Mouse (Mus musculus) embryonic facial prominence, embryonic 12.5 days (tissue): Measurements from ENCODE around the gene Ddx24. TPM values are rescaled to one million over a fixed set of nuclear protein-coding genes. Genes with fewer than 3 reads are reported as not detected.

ENCODE experiments used
- ATAC-seq: fragments of 200-750 bp; cut with Nextera tagmentation; 2 replicates; pipeline ENCODE4 v1.8.0; 2017; ENCODE audit not compliant: insufficient number of reproducible peaks, insufficient read depth, low FRiP score, low TSS enrichment
- H3K27ac ChIP-seq: fragments of 300-500 bp; sonication (generic); 2 replicates; pipeline ENCODE4 v1.5.1; 2016; ENCODE audit warnings: mild to moderate bottlenecking
- H3K27me3 ChIP-seq: fragments of 300-500 bp; sonication (generic); 2 replicates; pipeline ENCODE4 v1.6.1; 2016; ENCODE audit warnings: mild to moderate bottlenecking, moderate library complexity
- H3K36me3 ChIP-seq: fragments of 300-500 bp; sonication (generic); 2 replicates; pipeline ENCODE4 v1.6.1; 2016; ENCODE audit warnings: mild to moderate bottlenecking
- H3K4me1 ChIP-seq: fragments of 300-500 bp; sonication (generic); 2 replicates; pipeline ENCODE4 v1.6.1; 2016
- H3K4me2 ChIP-seq: fragments of 300-500 bp; sonication (generic); replicated peaks from 2 replicates; pipeline ENCODE4 v1.6.1; 2016; ENCODE audit warnings: mild to moderate bottlenecking, moderate library complexity
- H3K4me3 ChIP-seq: fragments of 300-500 bp; sonication (generic); 2 replicates; pipeline ENCODE4 v1.5.1; 2016; ENCODE audit warnings: mild to moderate bottlenecking
- H3K9ac ChIP-seq: fragments of 300-500 bp; sonication (generic); 2 replicates; pipeline ENCODE4 v1.6.1; 2016; ENCODE audit warnings: mild to moderate bottlenecking, moderate library complexity
- H3K9me3 ChIP-seq: fragments of 300-500 bp; sonication (generic); 2 replicates; pipeline ENCODE4 v1.6.1; 2016; ENCODE audit warnings: mild to moderate bottlenecking, moderate library complexity
- WGBS: fragments of 180-500 bp; shearing (Covaris S2); methylation state at CpG from one replicate; pipeline ENCODE4 v1.1.7; 2016; 5-methylcytosine and 5-hydroxymethylcytosine counted together
- polyA plus RNA-seq: library from polyadenylated mRNA; unstranded; fragments of >200 nt; fragmentation: Nextera tagmentation; extraction: Ambion mirVana; gene quantifications from 2 replicates; pipeline ENCODE4 v1.2.1, GENCODE M21; 2016

The Ddx24 gene
- polyA plus RNA-seq, 1 experiment from 2014 or later = 121 TPM

- 87% methylated on average over 7 of the region's 7 CpGs for WGBS
- H3K9me3 ChIP-seq = no peaks in the 10 kb centered on the region
- peaks cover 27% of the 10 kb centered on the region for H3K4me1 ChIP-seq
- no peak overlapping the region for H3K9ac ChIP-seq
- no peak overlapping the region for H3K4me2 ChIP-seq
- H3K27ac ChIP-seq = no peak overlapping the region
- H3K27me3 ChIP-seq = no peaks in the 10 kb centered on the region
- ATAC-seq = no peak
- no peak overlapping the region for H3K4me3 ChIP-seq
- H3K36me3 ChIP-seq = peaks cover 10% of the 10 kb centered on the region
Observed at GRCm38 (mm10) chr12:103426710-103427109, 1.1 kb upstream of the Ddx24 start.

GRCm38 (mm10) chr12:103425016-103425728 is 458 bp downstream of the Ddx24 start:
- H3K9ac ChIP-seq = peak overlapping the region; percentile 75
- H3K36me3 ChIP-seq = peaks cover 10% of the 10 kb centered on the region
- H3K9me3 ChIP-seq = no peaks in the 10 kb centered on the region
- whole genome bisulfite sequencing = 9% methylated on average over 33 of the region's 33 CpGs
- H3K4me1 ChIP-seq = peaks cover 29% of the 10 kb centered on the region
- peak overlapping the region; percentile 82 for H3K4me3 ChIP-seq
- H3K27ac ChIP-seq = no peak overlapping the region
- ATAC-seq = no peak
- peak overlapping the region; percentile 84 for H3K4me2 ChIP-seq
- no peaks in the 10 kb centered on the region for H3K27me3 ChIP-seq

GRCm38 (mm10) chr12:103408144-103408543 is 17.5 kb downstream of the Ddx24 start:
- H3K4me3 ChIP-seq = no peak overlapping the region
- H3K9me3 ChIP-seq = no peaks in the 10 kb centered on the region
- H3K4me2 ChIP-seq = no peak overlapping the region
- H3K27me3 ChIP-seq = no peaks in the 10 kb centered on the region
- ATAC-seq = no peak
- 94% methylated on average over 10 of the region's 10 CpGs for WGBS
- H3K9ac ChIP-seq = no peak overlapping the region
- no peak overlapping the region for H3K27ac ChIP-seq
- no peaks in the 10 kb centered on the region for H3K4me1 ChIP-seq
- peaks cover 80% of the 10 kb centered on the region for H3K36me3 ChIP-seq

- ATAC-seq = no peak
- Histone ChIP-seq H3K9me3 (no peaks in the 10 kb centered on the region), H3K4me2 (no peak within 1 kb of the TSS), H3K4me3 (no peak within 1 kb of the TSS), H3K4me1 (no peaks in the 10 kb centered on the region), H3K9ac (no peak within 1 kb of the TSS), H3K27ac (no peak within 1 kb of the TSS), H3K36me3 (peaks cover 78% of the 10 kb centered on the region), H3K27me3 (no peaks in the 10 kb centered on the region)
- WGBS = 92% methylated on average over 4 of the region's 4 CpGs
Observed at GRCm38 (mm10) chr12:103407720-103408119, 17.9 kb downstream of the Ddx24 start, which contains the start of gene 9330161L09Rik. Gene 9330161L09Rik, minus strand, starts transcription at chr12:103407820.

- Histone ChIP-seq H3K36me3 (peaks cover 45% of the 10 kb centered on the region), H3K4me3 (no peak overlapping the region), H3K9ac (no peak overlapping the region), H3K4me1 (no peaks in the 10 kb centered on the region), H3K27ac (no peak overlapping the region), H3K4me2 (no peak overlapping the region), H3K27me3 (no peaks in the 10 kb centered on the region), H3K9me3 (no peaks in the 10 kb centered on the region)
- WGBS = 88% methylated on average over 18 of the region's 18 CpGs
- ATAC-seq = no peak
Observed at GRCm38 (mm10) chr12:103404131-103404530, 21.5 kb downstream of the Ddx24 start.

GRCm38 (mm10) chr12:103396751-103397150 is 28.9 kb downstream of the Ddx24 start:
- no peaks in the 10 kb centered on the region for H3K9me3 ChIP-seq
- no peak overlapping the region for H3K4me3 ChIP-seq
- H3K9ac ChIP-seq = no peak overlapping the region
- no peaks in the 10 kb centered on the region for H3K4me1 ChIP-seq
- H3K27ac ChIP-seq = no peak overlapping the region
- no peak for ATAC-seq
- no peak overlapping the region for H3K4me2 ChIP-seq
- WGBS = 62% methylated on average over 7 of the region's 7 CpGs
- H3K36me3 ChIP-seq = no peaks in the 10 kb centered on the region
- H3K27me3 ChIP-seq = no peaks in the 10 kb centered on the region

GRCm38 (mm10) chr12:103395486-103396275 is 29.9 kb downstream of the Ddx24 start:
- no peak overlapping the region for H3K9ac ChIP-seq
- no peaks in the 10 kb centered on the region; the same call in 1 of the 2 replicates for H3K4me1 ChIP-seq
- H3K27me3 ChIP-seq = no peaks in the 10 kb centered on the region
- H3K36me3 ChIP-seq = no peaks in the 10 kb centered on the region
- H3K27ac ChIP-seq = no peak overlapping the region
- no peak overlapping the region for H3K4me2 ChIP-seq
- no peaks in the 10 kb centered on the region for H3K9me3 ChIP-seq
- no peak for ATAC-seq
- H3K4me3 ChIP-seq = no peak overlapping the region
- 78% methylated on average over 12 of the region's 12 CpGs for WGBS

- 60% methylated on average over 6 of the region's 6 CpGs for WGBS
Observed at GRCm38 (mm10) chr12:103393528-103393927, 32.1 kb downstream of the Ddx24 start.

GRCm38 (mm10) chr12:103391098-103391497 is 34.5 kb downstream of the Ddx24 start:
- H3K4me1 ChIP-seq = peaks cover 9% of the 10 kb centered on the region; the same call in 1 of the 2 replicates
- no peak overlapping the region for H3K27ac ChIP-seq
- no peak overlapping the region for H3K4me2 ChIP-seq
- no peaks in the 10 kb centered on the region for H3K36me3 ChIP-seq
- no peak for ATAC-seq
- no peaks in the 10 kb centered on the region for H3K27me3 ChIP-seq
- 76% methylated on average over 7 of the region's 7 CpGs for WGBS
- H3K9ac ChIP-seq = no peak overlapping the region
- H3K9me3 ChIP-seq = no peaks in the 10 kb centered on the region
- H3K4me3 ChIP-seq = no peak overlapping the region

More at GRCm38 (mm10) chr12:103393528-103393927, 32.1 kb downstream of the Ddx24 start:
- no peak for ATAC-seq
- Histone ChIP-seq H3K36me3 (no peaks in the 10 kb centered on the region), H3K27me3 (no peaks in the 10 kb centered on the region), H3K9me3 (no peaks in the 10 kb centered on the region), H3K9ac (no peak overlapping the region), H3K27ac (no peak overlapping the region), H3K4me2 (no peak overlapping the region), H3K4me1 (peaks cover 9% of the 10 kb centered on the region; the same call in 1 of the 2 replicates), H3K4me3 (no peak overlapping the region)

GRCm38 (mm10) chr12:103389982-103390381 is 35.6 kb downstream of the Ddx24 start:
- peaks cover 9% of the 10 kb centered on the region; the same call in 1 of the 2 replicates for H3K4me1 ChIP-seq
- H3K27me3 ChIP-seq = no peaks in the 10 kb centered on the region
- no peaks in the 10 kb centered on the region for H3K9me3 ChIP-seq
- no peaks in the 10 kb centered on the region for H3K36me3 ChIP-seq
- no peak for ATAC-seq
- H3K27ac ChIP-seq = no peak overlapping the region
- no peak overlapping the region for H3K9ac ChIP-seq
- WGBS = 75% methylated on average over 4 of the region's 4 CpGs
- H3K4me3 ChIP-seq = 0 out of 2 replicates have a peak overlapping the region, but pooled peaks have one; percentile 60
- no peak overlapping the region for H3K4me2 ChIP-seq

GRCm38 (mm10) chr12:103389348-103389727 is 36.3 kb downstream of the Ddx24 start:
- Histone ChIP-seq H3K9ac (peak overlapping the region; percentile 81), H3K4me2 (peak overlapping the region; percentile 66), H3K4me3 (peak overlapping the region; percentile 60), H3K9me3 (no peaks in the 10 kb centered on the region), H3K4me1 (peaks cover 9% of the 10 kb centered on the region; the same call in 1 of the 2 replicates), H3K27ac (no peak overlapping the region), H3K36me3 (no peaks in the 10 kb centered on the region), H3K27me3 (no peaks in the 10 kb centered on the region)
- no peak for ATAC-seq
- WGBS = 83% methylated on average over 2 of the region's 2 CpGs
